Mouse (Mus musculus) urinary bladder, postnatal 10 days (tissue): ENCODE measurements around the gene Otulin.

ENCODE experiments used
- DNase-seq: peaks from one replicate; pipeline ENCODE4 v3.0.0; 2022; ENCODE audit warnings: low spot score

The Otulin gene

GRCm38 (mm10) chr15:27613255-27613654 lies 17.2 kb downstream of the Otulin start:
- no peak for DNase-seq

- no peak for DNase-seq
Measured at GRCm38 (mm10) chr15:27612533-27613221, 17.8 kb downstream of the Otulin start.

- no peak for DNase-seq
Measured at GRCm38 (mm10) chr15:27609554-27609953, 20.9 kb downstream of the Otulin start.

- DNase-seq = no peak
Measured at GRCm38 (mm10) chr15:27605252-27605651, 25.2 kb downstream of the Otulin start.

GRCm38 (mm10) chr15:27604558-27604957 lies 25.9 kb downstream of the Otulin start:
- DNase-seq = no peak

- DNase-seq = no peak
Measured at GRCm38 (mm10) chr15:27600524-27600923, 30.0 kb downstream of the Otulin start.

- no peak for DNase-seq
Measured at GRCm38 (mm10) chr15:27598786-27599385, 31.6 kb downstream of the Otulin start.

- DNase-seq = no peak
Measured at GRCm38 (mm10) chr15:27597516-27597915, 33.0 kb downstream of the Otulin start.

- no peak for DNase-seq
Measured at GRCm38 (mm10) chr15:27596463-27597140, 33.9 kb downstream of the Otulin start.

- DNase-seq = no peak
Measured at GRCm38 (mm10) chr15:27595560-27595959, 34.9 kb downstream of the Otulin start.

GRCm38 (mm10) chr15:27594973-27595372 lies 35.5 kb downstream of the Otulin start:
- no peak for DNase-seq

GRCm38 (mm10) chr15:27593717-27594116 lies 36.8 kb downstream of the Otulin start:
- no peak for DNase-seq

- DNase-seq = no peak
Measured at GRCm38 (mm10) chr15:27592620-27593320, 37.7 kb downstream of the Otulin start.

GRCm38 (mm10) chr15:27590812-27591211 lies 39.7 kb downstream of the Otulin start:
- no peak for DNase-seq

- DNase-seq = no peak
Measured at GRCm38 (mm10) chr15:27588087-27588826, 42.2 kb downstream of the Otulin start.

GRCm38 (mm10) chr15:27586093-27586480 lies 44.4 kb downstream of the Otulin start:
- no peak for DNase-seq

- DNase-seq = no peak
Measured at GRCm38 (mm10) chr15:27585466-27586092, 44.9 kb downstream of the Otulin start.

GRCm38 (mm10) chr15:27583620-27584019 lies 46.9 kb downstream of the Otulin start:
- no peak for DNase-seq

GRCm38 (mm10) chr15:27583042-27583441 lies 47.5 kb downstream of the Otulin start:
- DNase-seq = no peak

- no peak for DNase-seq
Measured at GRCm38 (mm10) chr15:27582428-27582827, 48.1 kb downstream of the Otulin start.

GRCm38 (mm10) chr15:27581640-27582039 lies 48.9 kb downstream of the Otulin start:
- no peak for DNase-seq
